Mouse (Mus musculus) heart, postnatal 0 days (tissue): ENCODE data around the gene Gm4787. TPM values are rescaled to one million over a fixed set of nuclear protein-coding genes. Genes with fewer than 3 reads are reported as not detected.
A peak's percentile ranks its signal among the peaks of the same experiment; 100 is the strongest.
"Not testable (repeated sequence)": the region's sequence is repeated elsewhere in the genome, so short reads cannot be mapped to it uniquely, and the experiment has no call there.

Experiments
- ATAC-seq: fragments of 200-750 bp; cut with Nextera tagmentation; 2 replicates; pipeline ENCODE4 v1.8.0; 2017; ENCODE audit warnings: low read depth, moderate number of reproducible peaks, moderate library complexity; ENCODE audit not compliant: insufficient read depth
- DNase-seq: peaks from one replicate; pipeline ENCODE4 v3.0.0-alpha.2; 2016; ENCODE audit warnings: low spot score
- H3K27ac ChIP-seq: fragments of 300-500 bp; sonication (generic); 2 replicates; pipeline ENCODE4 v1.5.1; 2014; ENCODE audit warnings: low read depth, mild to moderate bottlenecking
- H3K27me3 ChIP-seq: fragments of 300-500 bp; sonication (generic); 2 replicates; pipeline ENCODE4 v1.6.1; 2014; ENCODE audit warnings: low read length, mixed read lengths; ENCODE audit not compliant: control insufficient read depth, insufficient read depth
- H3K36me3 ChIP-seq: fragments of 300-500 bp; sonication (generic); replicated peaks from 2 replicates; pipeline ENCODE4 v1.6.1; 2014; ENCODE audit warnings: low read length, mixed read lengths; ENCODE audit not compliant: control insufficient read depth, insufficient read depth
- H3K4me1 ChIP-seq: fragments of 300-500 bp; sonication (generic); 2 replicates; pipeline ENCODE4 v1.6.1; 2014; ENCODE audit warnings: antibody characterized with exemption; ENCODE audit not compliant: control insufficient read depth, insufficient read depth
- H3K4me2 ChIP-seq: fragments of 300-500 bp; sonication (generic); 2 replicates; pipeline ENCODE4 v1.6.1; 2014; ENCODE audit warnings: low read depth, mild to moderate bottlenecking, low read length, moderate library complexity
- H3K4me3 ChIP-seq: fragments of 300-500 bp; sonication (generic); 2 replicates; pipeline ENCODE4 v1.5.1; 2014; ENCODE audit warnings: low read depth, low read length
- H3K9ac ChIP-seq: fragments of 300-500 bp; sonication (generic); replicated peaks from 2 replicates; pipeline ENCODE4 v1.6.1; 2014; ENCODE audit warnings: low read depth, low read length, mixed read lengths
- H3K9me3 ChIP-seq: fragments of 300-500 bp; sonication (generic); replicated peaks from 2 replicates; pipeline ENCODE4 v1.6.1; 2016; ENCODE audit warnings: low read length; ENCODE audit not compliant: control insufficient read depth
- CTCF ChIP-seq: IDR thresholded peaks from 2 replicates; pipeline ENCODE4 v1.5.1; 2016; ENCODE audit warnings: antibody characterized with exemption, control low read depth, low read depth
- EP300 ChIP-seq: IDR thresholded peaks from 2 replicates; pipeline ENCODE4 v1.6.1; 2016; ENCODE audit warnings: antibody characterized with exemption, low read depth
- WGBS: fragments of 180-500 bp; shearing (Covaris S2); extraction: QIAGEN DNeasy Blood & Tissue Kit; methylation state at CpG from one replicate; pipeline ENCODE4 v1.1.7; 2014; 5-methylcytosine and 5-hydroxymethylcytosine counted together
- polyA plus RNA-seq: library from polyadenylated mRNA; unstranded; fragments of >200 nt; fragmentation: Nextera tagmentation; extraction: Ambion mirVana; gene quantifications from 2 replicates; pipeline ENCODE4 v1.2.1, GENCODE M21; 2015
- total RNA-seq: library from RNA; depleted of rRNA; stranded (reverse); fragments of >200 nt; gene quantifications from 2 replicates; pipeline ENCODE4 v1.2.3, GENCODE M21; 2014; ENCODE audit warnings: low replicate concordance; rRNA removed

Gene Gm4787
- not detected in 2 replicates for total RNA-seq
- polyA plus RNA-seq = 0.05 and 0.07 TPM in 2 replicates

GRCm38 (mm10) chr12:81379364-81379763 lies at the start of gene Gm4787:
Gene Gm4787 (minus strand): TSS chr12:81379464.
- WGBS = 87% methylated on average over 1 of the region's 1 CpGs
- H3K9me3 ChIP-seq, H3K4me3 ChIP-seq, H3K4me1 ChIP-seq, ATAC-seq, H3K36me3 ChIP-seq, H3K4me2 ChIP-seq, DNase-seq, H3K27ac ChIP-seq, H3K9ac ChIP-seq, H3K27me3 ChIP-seq: not testable (repeated sequence)

GRCm38 (mm10) chr12:81421846-81422245 lies 42.6 kb upstream of the Gm4787 start, which contains the start of gene Adam4:
Gene Adam4 (minus strand): TSS chr12:81421946.
- DNase-seq = no peak
- Histone ChIP-seq H3K27ac (no peak within 1 kb of the TSS), H3K4me1 (no peaks in the 10 kb centered on the region), H3K27me3 (no peaks in the 10 kb centered on the region), H3K36me3 (no peaks in the 10 kb centered on the region), H3K4me3 (no peak within 1 kb of the TSS), H3K9ac (no peak within 1 kb of the TSS), H3K4me2 (no peak within 1 kb of the TSS), H3K9me3 (peaks cover 10% of the 10 kb centered on the region; the same call in 1 of the 2 replicates)
- 81% methylated on average over 1 of the region's 1 CpGs for WGBS
- no peak for ATAC-seq
- TF ChIP-seq CTCF (no peak), EP300 (no peak)

- no peak overlapping the region for H3K4me3 ChIP-seq
- ATAC-seq = no peak
- H3K27ac ChIP-seq = no peak overlapping the region
- H3K27me3 ChIP-seq = no peaks in the 10 kb centered on the region
- WGBS = 74% methylated on average over 3 of the region's 3 CpGs
- no peak overlapping the region for H3K4me2 ChIP-seq
- DNase-seq = no peak
- no peaks in the 10 kb centered on the region for H3K9me3 ChIP-seq
- no peaks in the 10 kb centered on the region for H3K36me3 ChIP-seq
- TF ChIP-seq CTCF (no peak), EP300 (no peak)
- H3K9ac ChIP-seq = no peak overlapping the region
- H3K4me1 ChIP-seq = no peaks in the 10 kb centered on the region
These were observed 33.9 kb upstream of the Gm4787 start for GRCm38 (mm10) chr12:81413211-81413610.

GRCm38 (mm10) chr12:81408966-81409365 lies 29.7 kb upstream of the Gm4787 start:
- H3K27ac ChIP-seq = no peak overlapping the region
- H3K4me3 ChIP-seq = no peak overlapping the region
- no peak overlapping the region for H3K4me2 ChIP-seq
- no peaks in the 10 kb centered on the region for H3K27me3 ChIP-seq
- H3K36me3 ChIP-seq = no peaks in the 10 kb centered on the region
- H3K9ac ChIP-seq = no peak overlapping the region
- no peak for TF ChIP-seq CTCF
- no peak for TF ChIP-seq EP300
- ATAC-seq (no peak), DNase-seq (no peak)
- no peaks in the 10 kb centered on the region for H3K4me1 ChIP-seq
- 75% methylated on average over 3 of the region's 3 CpGs for WGBS
- H3K9me3 ChIP-seq = no peaks in the 10 kb centered on the region

- Histone ChIP-seq H3K4me2 (no peak overlapping the region), H3K9ac (no peak overlapping the region), H3K27ac (no peak overlapping the region), H3K4me3 (no peak overlapping the region), H3K27me3 (no peaks in the 10 kb centered on the region), H3K36me3 (no peaks in the 10 kb centered on the region), H3K9me3 (no peaks in the 10 kb centered on the region), H3K4me1 (no peaks in the 10 kb centered on the region)
- TF ChIP-seq EP300 (no peak), CTCF (peak; percentile 86)
- ATAC-seq = no peak
- DNase-seq = peak; percentile 66
- 21% methylated on average over 1 of the region's 1 CpGs for WGBS
These were observed 22.9 kb upstream of the Gm4787 start for GRCm38 (mm10) chr12:81402187-81402586.

GRCm38 (mm10) chr12:81333841-81334240 lies 45.4 kb downstream of the Gm4787 start:
- no peaks in the 10 kb centered on the region for H3K9me3 ChIP-seq
- TF ChIP-seq EP300 = no peak
- no peak overlapping the region for H3K4me3 ChIP-seq
- H3K4me2 ChIP-seq = no peak overlapping the region; the same call in 1 of the 2 replicates
- no peaks in the 10 kb centered on the region for H3K4me1 ChIP-seq
- DNase-seq (no peak), ATAC-seq (no peak)
- H3K27me3 ChIP-seq = peaks cover 43% of the 10 kb centered on the region
- H3K9ac ChIP-seq = no peak overlapping the region
- H3K36me3 ChIP-seq = no peaks in the 10 kb centered on the region
- no peak overlapping the region for H3K27ac ChIP-seq
- 71% methylated on average over 5 of the region's 5 CpGs for WGBS
